Mouse (Mus musculus): ENCODE results near the gene B9d2. TPM values are rescaled to one million over a fixed set of nuclear protein-coding genes. Genes with fewer than 3 reads are reported as not detected.
A peak's percentile ranks its signal among the peaks of the same experiment; 100 is the strongest.

Gene B9d2
- polyA plus RNA-seq, 1 experiment from 2014 or later: 31.5 TPM

DNA sequence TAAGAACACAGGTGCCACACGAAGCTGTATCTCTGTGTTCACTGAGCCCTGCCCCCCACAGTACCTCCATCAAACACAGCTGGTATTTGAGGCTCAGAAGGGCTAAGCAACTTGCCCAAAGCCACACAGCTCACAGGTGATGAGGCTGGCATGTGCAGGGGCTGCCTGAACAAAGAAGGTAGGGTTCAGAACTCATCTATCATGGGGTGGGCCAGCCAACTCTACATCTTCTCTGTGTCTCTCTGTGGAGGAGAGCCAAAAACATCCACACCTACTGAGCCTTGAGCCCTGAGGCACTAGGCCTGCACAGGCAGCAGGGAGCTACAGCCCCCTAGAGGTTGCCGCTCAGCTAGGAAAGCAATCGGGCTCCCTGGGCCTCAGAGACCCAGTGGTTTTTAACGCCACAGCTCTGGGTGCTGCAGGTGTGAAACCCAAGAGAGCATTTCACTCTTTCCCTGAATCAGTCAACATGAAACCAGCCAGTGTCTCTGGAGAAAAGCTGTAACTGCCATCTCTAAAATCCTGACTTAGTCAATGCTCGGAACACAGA is 32.9 kb upstream of the B9d2 start:
- Histone ChIP-seq H3K9me3 (ENCODE audit: control insufficient read depth, low read depth, low read length) (no peaks in the 10 kb centered on the region), H3K4me3 (ENCODE audit: low read depth, low read length) (no peak overlapping the region), H3K9ac (replicated peaks; ENCODE audit: low read depth, low read length) (no peak overlapping the region), H3K36me3 (ENCODE audit: control insufficient read depth, insufficient read depth, low read length) (no peaks in the 10 kb centered on the region), H3K27me3 (ENCODE audit: control insufficient read depth, insufficient read depth, low read length) (no peaks in the 10 kb centered on the region), H3K4me1 (ENCODE audit: control insufficient read depth, insufficient read depth, low read length) (no peaks in the 10 kb centered on the region), H3K27ac (ENCODE audit: low read length) (no peak overlapping the region), H3K4me2 (replicated peaks; ENCODE audit: low read depth, low read length) (no peak overlapping the region)
- 58% methylated on average over 5 of the region's 5 CpGs for WGBS
- no peak for ATAC-seq (ENCODE audit: insufficient number of reproducible peaks, insufficient read depth, low FRiP score, low read depth)

DNA sequence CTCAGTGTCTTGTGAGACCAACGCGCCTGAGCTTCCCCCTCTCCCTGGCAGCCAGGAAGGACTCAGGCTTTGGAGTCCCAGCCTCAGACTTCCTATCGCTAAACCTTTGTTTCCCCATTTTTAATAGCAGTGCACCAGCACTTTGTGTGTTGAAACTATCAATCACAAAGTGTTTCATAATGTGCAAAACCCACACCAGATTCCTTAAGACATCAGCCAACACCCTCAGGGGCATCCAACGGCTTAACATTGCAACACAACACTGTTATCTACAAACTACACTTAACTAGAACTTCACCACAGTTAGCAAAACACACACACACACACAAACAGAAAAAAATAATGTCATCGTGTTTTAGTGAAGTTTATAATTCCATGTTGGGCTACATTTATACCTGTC is 30.7 kb upstream of the B9d2 start:
- Histone ChIP-seq H3K4me3 (ENCODE audit: low read depth, low read length) (no peak overlapping the region), H3K27ac (ENCODE audit: low read length) (no peak overlapping the region), H3K4me2 (replicated peaks; ENCODE audit: low read depth, low read length) (no peak overlapping the region), H3K9me3 (ENCODE audit: control insufficient read depth, low read depth, low read length) (no peaks in the 10 kb centered on the region), H3K36me3 (ENCODE audit: control insufficient read depth, insufficient read depth, low read length) (no peaks in the 10 kb centered on the region), H3K9ac (replicated peaks; ENCODE audit: low read depth, low read length) (no peak overlapping the region), H3K4me1 (ENCODE audit: control insufficient read depth, insufficient read depth, low read length) (no peaks in the 10 kb centered on the region), H3K27me3 (ENCODE audit: control insufficient read depth, insufficient read depth, low read length) (no peaks in the 10 kb centered on the region)
- no peak for ATAC-seq (ENCODE audit: insufficient number of reproducible peaks, insufficient read depth, low FRiP score, low read depth)
- 74% methylated on average over 5 of the region's 5 CpGs for WGBS

DNA sequence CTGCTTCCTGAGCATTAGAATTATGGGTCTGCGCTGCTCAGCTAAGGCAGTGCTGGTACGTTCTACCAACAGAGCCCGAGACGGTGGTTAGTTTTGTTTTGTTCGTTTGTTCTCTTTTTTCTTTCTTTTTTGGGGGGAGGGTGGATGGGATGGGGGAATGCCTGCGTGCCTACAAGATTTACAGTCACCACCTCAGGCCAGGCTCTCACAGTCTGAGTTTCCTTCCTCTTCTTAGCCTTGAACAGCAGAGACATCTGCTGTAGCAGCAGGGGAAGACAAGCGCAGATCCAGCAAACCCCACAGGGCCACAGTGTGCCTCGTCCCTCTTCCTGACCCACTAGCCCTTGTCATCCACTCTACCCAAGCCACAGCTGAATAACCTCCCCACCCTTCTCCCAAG is 29.3 kb upstream of the B9d2 start:
- Histone ChIP-seq H3K9me3 (ENCODE audit: control insufficient read depth, low read depth, low read length) (no peaks in the 10 kb centered on the region), H3K4me2 (replicated peaks; ENCODE audit: low read depth, low read length) (no peak overlapping the region), H3K36me3 (ENCODE audit: control insufficient read depth, insufficient read depth, low read length) (no peaks in the 10 kb centered on the region), H3K27ac (ENCODE audit: low read length) (no peak overlapping the region), H3K9ac (replicated peaks; ENCODE audit: low read depth, low read length) (no peak overlapping the region), H3K4me3 (ENCODE audit: low read depth, low read length) (no peak overlapping the region), H3K4me1 (ENCODE audit: control insufficient read depth, insufficient read depth, low read length) (no peaks in the 10 kb centered on the region), H3K27me3 (ENCODE audit: control insufficient read depth, insufficient read depth, low read length) (no peaks in the 10 kb centered on the region)
- 88% methylated on average over 8 of the region's 8 CpGs for WGBS
- ATAC-seq (ENCODE audit: insufficient number of reproducible peaks, insufficient read depth, low FRiP score, low read depth): no peak

DNA sequence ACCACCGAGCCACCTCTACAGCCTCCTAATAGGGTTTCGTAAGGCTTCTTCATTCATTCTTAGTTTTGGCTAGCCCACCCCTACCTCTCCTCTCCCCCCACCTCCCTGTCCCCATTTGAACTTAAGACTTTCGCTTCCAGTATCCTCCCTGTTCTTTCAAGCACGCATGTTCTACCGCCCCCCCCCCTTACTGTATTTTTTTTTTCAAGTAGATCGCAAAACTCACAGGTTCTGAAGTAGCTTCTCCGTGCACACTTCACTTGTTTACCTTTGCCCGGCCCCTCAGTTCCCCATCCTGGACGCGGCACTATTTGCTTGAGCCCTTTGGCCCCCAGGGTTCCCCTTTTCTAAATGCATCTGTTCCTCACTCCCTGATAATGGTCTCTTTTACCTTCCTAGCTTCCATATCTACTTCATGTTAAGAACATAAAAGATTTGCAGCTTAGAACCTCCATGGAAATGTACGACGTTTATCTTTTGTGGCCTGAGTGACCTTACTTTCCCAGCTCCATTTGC is 28.3 kb upstream of the B9d2 start:
- Histone ChIP-seq H3K27me3 (ENCODE audit: control insufficient read depth, insufficient read depth, low read length) (no peaks in the 10 kb centered on the region), H3K4me1 (ENCODE audit: control insufficient read depth, insufficient read depth, low read length) (0 out of 2 replicates have a peak, but pooled peaks cover under 1% of the 10 kb centered on the region), H3K4me3 (ENCODE audit: low read depth, low read length) (no peak overlapping the region), H3K36me3 (ENCODE audit: control insufficient read depth, insufficient read depth, low read length) (no peaks in the 10 kb centered on the region), H3K27ac (ENCODE audit: low read length) (no peak overlapping the region), H3K4me2 (replicated peaks; ENCODE audit: low read depth, low read length) (no peak overlapping the region), H3K9me3 (ENCODE audit: control insufficient read depth, low read depth, low read length) (no peaks in the 10 kb centered on the region), H3K9ac (replicated peaks; ENCODE audit: low read depth, low read length) (no peak overlapping the region)
- WGBS: 83% methylated on average over 12 of the region's 12 CpGs
- ATAC-seq (ENCODE audit: insufficient number of reproducible peaks, insufficient read depth, low FRiP score, low read depth): no peak

DNA sequence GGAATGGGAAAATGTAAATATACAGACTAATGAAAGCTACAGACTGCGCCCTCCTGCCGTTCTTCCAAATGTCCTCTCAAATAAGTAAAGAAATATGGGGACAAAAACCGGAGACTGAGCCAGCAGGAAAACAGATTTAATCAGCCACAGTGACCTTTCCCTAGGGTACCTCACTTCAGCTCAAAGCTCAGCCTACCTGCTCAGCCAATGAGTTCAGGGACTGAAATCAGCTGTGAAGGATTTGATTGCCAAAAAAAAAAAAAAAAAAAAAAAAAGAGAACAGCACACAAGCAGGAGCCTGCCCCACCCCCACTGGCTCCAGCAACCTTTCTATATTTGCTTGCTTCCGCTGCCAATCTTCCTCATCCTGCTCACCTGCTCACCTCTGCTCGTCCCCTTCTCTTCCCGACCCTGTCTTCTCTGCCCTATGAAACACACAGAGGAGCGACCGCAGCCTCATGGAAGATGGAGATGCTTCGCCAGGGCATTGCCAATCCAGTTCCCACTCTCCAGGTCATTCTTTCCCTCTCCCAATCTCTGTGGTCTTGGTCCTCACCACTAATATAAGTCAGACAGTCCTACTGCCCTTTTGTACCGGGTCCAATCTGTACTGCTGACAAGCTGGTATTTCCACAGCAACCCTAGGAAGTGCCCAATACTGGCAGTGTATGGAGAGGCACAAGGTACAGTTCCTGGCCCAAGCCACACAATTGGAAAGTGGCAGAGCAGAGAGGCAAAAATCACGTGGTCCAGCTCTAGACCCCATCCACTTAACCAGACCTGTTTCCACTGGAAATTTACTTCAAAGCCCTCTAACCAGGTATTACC is 24.8 kb upstream of the B9d2 start:
- H3K9ac ChIP-seq (replicated peaks; ENCODE audit: low read depth, low read length): no peak overlapping the region
- peaks cover 8% of the 10 kb centered on the region; the same call in 1 of the 2 replicates for H3K4me1 ChIP-seq (ENCODE audit: control insufficient read depth, insufficient read depth, low read length)
- no peak overlapping the region for H3K4me3 ChIP-seq (ENCODE audit: low read depth, low read length)
- H3K4me2 ChIP-seq (replicated peaks; ENCODE audit: low read depth, low read length): no peak overlapping the region
- no peak for ATAC-seq (ENCODE audit: insufficient number of reproducible peaks, insufficient read depth, low FRiP score, low read depth)
- WGBS: 74% methylated on average over 11 of the region's 11 CpGs
- H3K27me3 ChIP-seq (ENCODE audit: control insufficient read depth, insufficient read depth, low read length): no peaks in the 10 kb centered on the region
- H3K27ac ChIP-seq (ENCODE audit: low read length): no peak overlapping the region
- H3K9me3 ChIP-seq (ENCODE audit: control insufficient read depth, low read depth, low read length): no peaks in the 10 kb centered on the region
- no peaks in the 10 kb centered on the region for H3K36me3 ChIP-seq (ENCODE audit: control insufficient read depth, insufficient read depth, low read length)

DNA sequence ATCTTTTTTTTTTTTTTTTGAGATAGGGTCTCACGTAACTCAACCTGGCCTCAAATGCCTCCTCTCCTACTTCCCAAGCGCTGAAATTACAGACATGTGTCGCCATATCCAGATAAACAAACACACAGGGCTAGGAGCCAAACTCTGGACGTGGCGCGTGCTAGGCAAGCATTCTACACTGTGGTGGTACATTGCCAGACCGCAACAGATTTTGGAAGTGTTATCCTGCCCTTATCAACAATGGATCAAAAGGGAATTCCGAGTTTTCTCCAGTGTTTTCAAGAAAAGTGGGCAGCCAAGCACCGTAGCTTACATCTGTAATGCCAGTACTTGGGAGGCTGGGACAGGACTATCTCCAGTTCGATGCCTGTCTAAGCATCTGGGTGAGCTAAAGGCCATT is 22.8 kb upstream of the B9d2 start:
- no peaks in the 10 kb centered on the region for H3K9me3 ChIP-seq (ENCODE audit: control insufficient read depth, low read depth, low read length)
- no peak overlapping the region for H3K27ac ChIP-seq (ENCODE audit: low read length)
- WGBS: 36% methylated on average over 10 of the region's 10 CpGs
- no peak for ATAC-seq (ENCODE audit: insufficient number of reproducible peaks, insufficient read depth, low FRiP score, low read depth)
- H3K4me3 ChIP-seq (ENCODE audit: low read depth, low read length): peak overlapping the region; percentile 68
- H3K4me2 ChIP-seq (replicated peaks; ENCODE audit: low read depth, low read length): peak overlapping the region; percentile 87
- H3K4me1 ChIP-seq (ENCODE audit: control insufficient read depth, insufficient read depth, low read length): peaks cover 8% of the 10 kb centered on the region; the same call in 1 of the 2 replicates
- no peaks in the 10 kb centered on the region for H3K27me3 ChIP-seq (ENCODE audit: control insufficient read depth, insufficient read depth, low read length)
- peak overlapping the region; percentile 64 for H3K9ac ChIP-seq (replicated peaks; ENCODE audit: low read depth, low read length)
- 0 out of 2 replicates have a peak, but pooled peaks cover 4% of the 10 kb centered on the region for H3K36me3 ChIP-seq (ENCODE audit: control insufficient read depth, insufficient read depth, low read length)

DNA sequence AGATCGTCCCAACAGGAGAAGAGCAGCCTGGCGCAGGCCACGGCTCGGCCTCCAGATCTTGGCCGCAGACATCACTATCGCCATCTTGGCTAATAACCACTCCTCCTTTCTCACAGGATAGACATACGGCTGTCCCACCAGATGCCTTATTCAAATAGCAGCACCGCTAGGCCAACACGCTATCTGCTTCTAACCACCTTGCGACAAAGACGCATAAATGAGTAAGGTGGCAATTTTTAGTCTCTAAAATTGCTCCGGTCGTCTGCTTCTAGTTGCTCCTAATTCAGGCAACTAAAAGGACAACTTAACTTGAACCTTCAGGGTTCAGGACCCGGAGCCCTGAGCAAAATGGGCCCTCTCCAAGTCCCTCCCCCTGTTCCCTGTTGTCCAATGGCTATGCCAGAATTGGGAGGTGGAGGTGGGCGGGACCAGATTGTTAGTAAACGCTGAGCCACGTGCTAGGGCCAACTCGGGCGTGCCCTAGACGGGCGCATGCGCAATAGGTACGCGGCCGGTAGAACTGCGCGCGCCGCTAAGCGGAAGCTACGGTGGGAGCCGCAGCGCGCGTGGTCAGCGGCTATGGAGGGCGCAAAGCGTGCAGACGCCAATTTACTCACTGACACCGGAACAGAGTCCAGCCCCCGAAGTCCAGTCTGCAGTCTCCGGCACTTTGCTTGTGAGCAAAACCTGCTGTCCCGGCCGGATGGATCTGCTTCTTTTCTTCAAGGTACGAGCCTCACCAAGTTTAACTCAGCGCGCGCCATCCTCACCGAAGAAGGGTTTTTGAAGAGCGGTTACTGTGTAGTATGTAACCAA is 21.7 kb upstream of the B9d2 start, which contains the start of the genes Bckdha and Exosc5:
Gene Bckdha (minus strand): TSS at position 325 of the 816 bp plus-strand sequence.
Gene Exosc5 (plus strand): TSS at position 508 of the 816 bp plus-strand sequence.
- Histone ChIP-seq H3K9me3 (ENCODE audit: control insufficient read depth, low read depth, low read length) (no peaks in the 10 kb centered on the region), H3K4me1 (ENCODE audit: control insufficient read depth, insufficient read depth, low read length) (peaks cover 8% of the 10 kb centered on the region; the same call in 1 of the 2 replicates), H3K36me3 (ENCODE audit: control insufficient read depth, insufficient read depth, low read length) (0 out of 2 replicates have a peak, but pooled peaks cover 4% of the 10 kb centered on the region), H3K4me3 (ENCODE audit: low read depth, low read length) (peak within 1 kb of the TSS; percentile 68), H3K9ac (replicated peaks; ENCODE audit: low read depth, low read length) (peak within 1 kb of the TSS; percentile 64), H3K27me3 (ENCODE audit: control insufficient read depth, insufficient read depth, low read length) (no peaks in the 10 kb centered on the region), H3K27ac (ENCODE audit: low read length) (peak within 1 kb of the TSS; percentile 62; the same call in 1 of the 2 replicates), H3K4me2 (replicated peaks; ENCODE audit: low read depth, low read length) (peak within 1 kb of the TSS; percentile 87)
- under 1% methylated on average over 50 of the region's 50 CpGs for WGBS
- ATAC-seq (ENCODE audit: insufficient number of reproducible peaks, insufficient read depth, low FRiP score, low read depth): peak; percentile 99

DNA sequence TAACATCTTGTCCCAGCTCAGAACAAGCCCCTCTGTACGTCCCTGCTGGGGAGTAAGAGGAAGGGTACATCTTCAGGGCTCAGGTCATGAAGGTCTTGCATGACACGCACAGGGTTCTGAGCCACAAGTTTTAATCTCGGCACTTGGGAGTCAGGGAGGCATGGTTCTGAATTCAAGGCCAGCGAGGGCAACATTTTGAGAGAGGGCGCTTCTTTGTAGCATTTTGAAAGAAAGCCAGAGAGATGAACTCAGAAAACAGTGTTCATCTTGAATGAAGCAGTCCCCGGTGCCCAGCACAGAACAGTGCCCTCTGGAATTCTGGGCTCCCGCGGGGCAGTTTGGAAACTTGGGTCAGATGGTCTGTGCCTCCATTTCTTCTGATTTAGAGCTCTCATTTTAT is 14.2 kb upstream of the B9d2 start:
- ATAC-seq (ENCODE audit: insufficient number of reproducible peaks, insufficient read depth, low FRiP score, low read depth): no peak

More for the DNA sequence above, 14.2 kb upstream of the B9d2 start:
- Histone ChIP-seq H3K4me2 (replicated peaks; ENCODE audit: low read depth, low read length) (no peak overlapping the region), H3K4me1 (ENCODE audit: control insufficient read depth, insufficient read depth, low read length) (no peaks in the 10 kb centered on the region), H3K27me3 (ENCODE audit: control insufficient read depth, insufficient read depth, low read length) (no peaks in the 10 kb centered on the region), H3K9ac (replicated peaks; ENCODE audit: low read depth, low read length) (no peak overlapping the region), H3K36me3 (ENCODE audit: control insufficient read depth, insufficient read depth, low read length) (peaks cover 25% of the 10 kb centered on the region), H3K27ac (ENCODE audit: low read length) (no peak overlapping the region), H3K9me3 (ENCODE audit: control insufficient read depth, low read depth, low read length) (no peaks in the 10 kb centered on the region), H3K4me3 (ENCODE audit: low read depth, low read length) (no peak overlapping the region)
- WGBS: 94% methylated on average over 8 of the region's 8 CpGs

All from stomach, embryonic 14.5 days (tissue).